Mouse (Mus musculus) yolk sac, embryonic 10.5 days (tissue): ENCODE results near the gene Gm281.

ENCODE experiments used
- DNase-seq: peaks from one replicate; pipeline ENCODE4 v3.0.0-alpha.2; 2017; ENCODE audit warnings: low spot score

Gene Gm281

GRCm38 (mm10) chr14:13812801-13813479, 101.3 kb downstream of the Gm281 start:
- DNase-seq: no peak

GRCm38 (mm10) chr14:13790446-13790845, 123.8 kb downstream of the Gm281 start:
- DNase-seq: no peak

GRCm38 (mm10) chr14:13790001-13790400, 124.3 kb downstream of the Gm281 start:
- DNase-seq: no peak

- no peak for DNase-seq
Observed at GRCm38 (mm10) chr14:13782970-13783369, 131.3 kb downstream of the Gm281 start.

GRCm38 (mm10) chr14:13778383-13778782, 135.9 kb downstream of the Gm281 start:
- DNase-seq: no peak

GRCm38 (mm10) chr14:13771163-13771562, 143.1 kb downstream of the Gm281 start:
- no peak for DNase-seq

GRCm38 (mm10) chr14:13770686-13771085, 143.6 kb downstream of the Gm281 start:
- DNase-seq: no peak
